Mouse (Mus musculus): ENCODE measurements around the gene Cachd1.

The Cachd1 gene

DNA sequence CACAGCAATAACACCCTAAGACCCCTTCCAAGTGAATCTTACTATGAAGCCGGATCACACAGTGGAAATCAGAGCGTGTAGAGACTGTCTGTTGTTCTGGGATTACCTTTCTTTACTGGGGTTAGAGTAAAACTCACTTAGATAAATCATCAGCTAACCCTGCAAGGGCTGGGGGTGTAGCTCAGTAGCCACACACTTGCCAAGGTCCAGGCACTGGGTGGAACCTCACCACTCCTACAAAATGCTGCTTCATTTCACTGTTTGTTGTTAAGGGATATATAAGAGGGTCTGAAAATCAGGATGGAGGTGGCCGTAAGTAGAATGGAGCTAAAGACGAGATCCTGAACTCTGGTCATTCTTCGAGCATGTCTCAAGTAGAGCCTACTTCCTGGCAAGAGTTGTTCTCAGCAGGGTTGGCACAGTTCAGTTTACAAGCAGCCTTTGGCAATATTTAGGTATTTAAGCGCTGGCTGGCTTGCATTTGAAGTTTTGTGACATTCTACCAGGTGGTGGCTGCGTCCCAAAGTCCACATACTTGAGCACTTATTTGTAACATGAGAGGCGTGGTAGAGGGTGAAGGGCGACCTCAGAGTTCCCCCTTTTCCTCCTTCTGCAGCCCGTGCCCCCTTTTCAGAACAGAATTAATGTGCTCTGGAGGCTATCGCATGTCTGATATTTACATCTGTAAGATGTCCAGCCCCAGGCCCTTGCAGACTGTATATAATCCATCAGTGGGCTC lies 146.5 kb downstream of the Cachd1 start:
- no peak for DNase-seq (ENCODE audit: low spot score)

DNA sequence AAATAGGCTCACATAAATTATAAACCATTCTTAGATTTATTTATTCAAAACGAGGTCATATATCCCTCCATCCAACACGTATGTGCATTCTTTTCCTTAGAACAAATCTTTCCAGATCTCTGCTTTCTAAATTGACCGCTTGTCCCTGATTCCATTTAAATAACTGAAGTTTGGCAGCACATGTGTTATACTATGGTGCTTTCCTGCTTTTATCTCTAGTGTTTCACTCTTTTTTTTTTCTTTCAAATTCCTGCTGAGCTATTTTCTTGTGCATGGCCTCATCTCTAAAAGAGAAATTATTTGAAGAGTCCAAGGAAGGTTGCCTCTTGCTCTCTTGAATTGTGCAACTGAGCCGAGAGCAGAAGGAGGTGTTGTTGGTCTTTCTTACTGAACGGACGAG lies 147.1 kb downstream of the Cachd1 start:
- no peak for DNase-seq (ENCODE audit: low spot score)

DNA sequence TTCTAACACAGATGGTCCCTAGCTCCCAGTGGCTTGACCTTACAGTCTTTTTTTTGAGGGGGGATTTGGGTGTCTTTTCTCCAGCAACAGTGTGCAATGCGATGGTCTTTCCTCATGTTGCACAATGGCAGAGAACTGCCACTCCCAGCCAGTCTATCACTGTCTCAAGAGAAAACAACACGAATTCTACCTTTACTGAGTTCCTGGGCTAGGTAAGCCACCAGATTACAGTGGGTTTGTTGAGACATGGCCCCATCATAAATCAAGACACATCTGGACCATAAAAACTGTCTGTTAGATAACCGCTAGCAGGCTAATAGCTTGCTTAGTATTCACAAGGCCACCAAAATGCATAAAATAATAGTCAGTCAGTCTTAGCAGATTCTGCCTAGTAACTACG lies 147.8 kb downstream of the Cachd1 start:
- no peak for DNase-seq (ENCODE audit: low spot score)

DNA sequence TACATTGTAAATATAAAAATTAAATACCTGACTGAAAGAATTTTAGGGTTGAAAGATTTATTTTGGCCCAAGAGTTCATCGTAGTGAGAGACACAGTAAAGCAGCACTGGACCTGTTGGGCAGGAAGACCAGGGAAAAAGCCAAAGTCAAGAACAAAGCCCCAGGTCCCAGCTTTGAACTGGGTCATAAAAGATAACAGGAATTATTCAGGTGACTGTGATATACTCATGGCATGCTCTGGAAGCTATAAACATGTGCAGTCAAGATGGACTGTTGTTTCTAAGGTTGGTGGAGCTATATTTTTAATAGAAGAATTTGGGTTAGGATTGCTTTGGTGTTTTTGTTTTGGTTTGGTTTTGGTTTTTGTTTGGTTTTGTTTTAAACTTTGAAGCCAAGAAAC lies 148.7 kb downstream of the Cachd1 start:
- DNase-seq (ENCODE audit: low spot score) = no peak

DNA sequence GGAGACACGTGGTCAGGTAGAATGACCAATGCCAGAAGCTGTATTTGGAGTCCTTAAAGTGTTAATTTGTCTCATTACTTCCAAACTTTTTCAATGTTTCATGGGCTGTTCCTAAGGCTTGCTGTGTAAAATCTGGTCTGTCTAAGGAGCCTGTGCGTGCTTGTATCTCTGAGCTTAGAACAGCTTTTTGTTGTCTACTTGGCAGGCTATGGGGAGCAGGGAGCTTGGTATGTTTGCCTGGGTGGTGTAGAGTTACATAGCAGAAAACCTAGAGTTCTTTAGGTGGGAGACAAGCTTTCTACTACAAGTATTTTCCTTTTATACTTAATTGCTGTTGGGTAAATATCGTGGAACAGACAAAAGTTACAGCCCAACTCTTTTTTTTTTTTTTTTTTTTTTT lies 150.1 kb downstream of the Cachd1 start:
- DNase-seq (ENCODE audit: low spot score) = no peak

DNA sequence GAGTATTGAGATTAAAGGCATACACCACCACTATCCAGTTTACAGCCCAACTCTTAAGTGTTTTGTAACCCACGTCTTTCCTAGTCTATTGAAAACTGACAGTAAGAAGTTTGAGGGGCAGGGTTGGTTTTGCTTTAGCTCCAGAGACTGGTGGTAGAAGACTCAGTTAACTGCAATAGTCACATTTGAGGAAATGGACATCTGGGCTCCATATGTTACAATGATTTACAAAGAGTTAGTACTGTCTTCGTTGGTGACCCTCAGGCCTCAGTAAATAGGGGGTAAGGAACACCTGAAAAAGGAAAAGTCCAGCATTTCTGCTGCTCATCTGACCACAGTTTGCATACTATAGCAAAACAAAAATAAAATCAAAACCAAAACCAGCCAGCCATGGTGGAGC lies 150.6 kb downstream of the Cachd1 start:
- DNase-seq (ENCODE audit: low spot score) = no peak

DNA sequence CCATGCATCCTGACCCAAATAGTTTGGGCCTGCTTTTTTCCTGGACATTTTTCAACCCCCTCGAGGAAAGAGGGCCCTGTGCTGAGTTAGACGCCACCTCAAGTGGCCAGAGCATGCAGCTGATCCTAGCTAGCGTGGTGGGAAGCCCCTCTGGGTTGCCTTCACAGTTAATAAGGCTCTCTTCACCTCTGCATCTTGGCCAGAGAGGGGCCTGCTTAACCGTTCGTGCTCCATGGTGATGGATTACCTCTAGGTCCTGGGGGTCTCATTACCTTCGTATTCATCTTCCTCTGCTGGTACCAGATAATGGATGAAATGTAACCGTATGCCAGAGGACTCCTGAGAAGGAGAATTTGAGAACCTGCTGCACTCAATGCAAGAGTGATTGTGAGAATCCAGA lies 167.2 kb downstream of the Cachd1 start:
- DNase-seq (ENCODE audit: low spot score) = no peak

DNA sequence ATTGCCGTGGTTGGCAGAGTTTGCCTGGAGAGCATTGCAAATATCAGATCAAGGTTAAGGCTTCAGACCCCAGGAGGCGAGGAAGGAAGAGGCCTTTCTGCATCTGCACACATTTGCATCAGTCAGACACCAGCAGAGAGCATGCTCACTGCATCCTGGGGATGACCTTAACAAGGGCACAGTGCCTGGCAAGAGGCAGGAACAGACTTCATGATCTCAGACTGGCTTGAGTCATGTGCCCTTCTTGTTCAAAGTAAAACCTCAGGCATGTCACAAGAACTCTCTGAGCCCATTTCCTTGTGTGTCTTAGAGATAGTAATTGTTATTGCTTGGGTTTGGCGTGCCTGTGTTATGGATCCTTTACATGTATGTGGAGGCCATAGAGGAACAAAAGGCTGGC lies 167.8 kb downstream of the Cachd1 start:
- no peak for DNase-seq (ENCODE audit: low spot score)

DNA sequence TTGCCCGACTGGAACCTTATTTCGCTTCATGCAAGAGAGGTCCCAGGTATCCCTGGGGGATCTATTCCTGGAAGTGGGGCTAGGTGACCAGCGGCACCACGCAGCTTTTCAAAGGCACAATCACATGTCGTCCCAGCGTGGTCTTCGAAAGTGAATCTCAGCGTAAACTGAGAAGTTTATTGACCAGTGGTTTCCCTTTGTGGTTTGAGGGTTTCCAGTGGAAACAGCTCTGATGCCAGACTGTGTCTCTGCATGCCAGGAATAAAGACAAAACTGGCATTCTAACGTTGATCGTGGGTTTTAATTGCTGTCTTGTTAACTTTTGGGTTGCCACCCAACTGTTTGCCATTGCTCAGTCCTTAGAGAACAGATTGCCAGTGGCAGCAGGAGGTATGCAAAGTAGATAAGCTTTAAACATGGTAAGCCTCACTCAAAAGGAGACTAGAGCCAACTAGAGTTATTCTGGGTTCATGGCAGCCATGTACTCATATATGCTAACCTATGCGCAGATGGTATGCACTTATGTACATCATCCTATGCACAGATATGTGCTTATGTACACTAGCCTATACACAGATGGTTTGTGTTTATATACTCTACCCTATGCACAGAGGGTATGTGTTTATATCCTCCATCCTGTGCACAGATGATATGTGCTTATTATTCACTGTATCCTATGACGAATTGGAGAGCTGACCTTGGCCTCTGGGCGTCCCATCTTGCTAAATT lies 168.9 kb downstream of the Cachd1 start:
- DNase-seq (ENCODE audit: low spot score) = no peak

DNA sequence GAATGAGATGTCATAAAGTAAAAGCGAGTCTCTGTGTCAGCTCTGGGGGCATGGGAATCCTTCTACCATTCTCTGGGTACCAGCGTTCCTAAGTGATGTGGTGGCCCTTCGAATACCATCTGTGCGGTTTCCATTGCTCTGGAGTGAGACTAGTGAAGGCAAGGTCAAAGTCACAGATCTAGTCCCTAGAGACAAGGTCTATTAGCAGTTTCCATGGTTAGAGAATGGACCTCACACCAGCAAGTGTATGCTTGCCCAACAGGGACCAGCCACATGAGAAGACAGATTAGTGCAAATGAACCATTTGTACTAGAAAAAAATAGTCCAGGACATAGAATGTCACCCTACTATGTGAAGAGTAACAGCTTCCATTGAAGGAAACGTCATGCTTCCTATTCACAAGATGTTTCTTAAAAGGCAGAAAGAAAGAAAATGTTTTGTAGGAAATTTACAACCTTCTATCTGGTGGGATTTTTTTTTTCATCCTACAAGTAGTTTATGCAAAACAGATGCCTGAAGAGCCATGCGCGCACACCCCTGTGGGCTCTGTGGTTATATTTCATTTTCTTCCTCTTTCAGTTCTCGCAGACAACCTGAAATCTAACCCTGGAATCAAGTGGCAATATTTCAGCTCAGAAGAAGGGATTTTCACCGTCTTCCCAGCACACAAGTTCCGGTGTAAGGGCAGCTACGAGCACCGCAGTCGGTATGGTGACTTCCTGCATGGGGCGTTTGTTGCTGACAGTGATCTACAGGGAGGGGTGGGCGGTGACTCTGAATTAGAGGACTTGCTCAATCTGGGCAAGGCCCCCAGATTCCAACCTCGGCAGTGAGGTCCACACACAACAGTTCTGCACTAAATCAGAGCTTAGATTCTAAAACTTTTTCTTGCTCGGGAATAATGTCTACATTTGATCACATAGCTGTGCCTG lies 172.3 kb downstream of the Cachd1 start:
- no peak for DNase-seq (ENCODE audit: low spot score)

DNA sequence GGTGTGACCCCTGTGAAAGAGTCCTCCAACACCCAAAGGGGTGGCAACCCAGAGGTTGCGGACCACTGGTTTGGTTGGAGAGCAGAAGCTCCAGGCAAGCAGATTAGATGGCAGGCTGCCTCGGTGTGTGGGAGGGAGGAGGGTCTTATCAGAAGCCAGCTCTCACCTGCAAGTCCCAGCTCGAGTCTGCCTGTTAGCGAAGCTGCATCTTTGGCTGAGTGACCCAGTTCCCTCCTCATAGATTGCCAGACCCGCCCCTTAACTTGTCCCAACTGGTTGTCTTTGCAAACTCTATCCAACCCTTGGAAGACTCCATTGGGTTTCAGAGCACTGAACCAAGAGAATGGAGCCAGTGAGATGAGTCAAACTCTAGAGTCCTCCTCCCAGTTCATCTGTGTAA lies 173.8 kb downstream of the Cachd1 start:
- no peak for DNase-seq (ENCODE audit: low spot score)

DNA sequence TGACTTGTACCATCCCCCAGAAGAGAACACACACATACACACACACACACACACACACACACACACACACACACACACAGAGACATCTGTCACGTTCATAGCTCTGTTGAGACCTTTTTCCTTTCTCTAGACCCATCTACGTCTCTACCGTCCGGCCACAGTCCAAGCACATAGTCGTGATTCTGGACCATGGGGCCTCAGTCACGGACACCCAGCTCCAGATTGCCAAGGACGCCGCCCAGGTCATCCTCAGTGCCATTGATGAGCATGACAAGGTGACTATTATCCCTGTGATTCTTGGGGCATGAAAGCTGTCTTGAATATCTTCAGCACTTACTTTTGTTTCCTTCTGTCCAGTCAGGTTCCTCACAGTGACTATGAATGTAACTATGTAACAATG lies 175.4 kb downstream of the Cachd1 start:
- no peak for DNase-seq (ENCODE audit: low spot score)

DNA sequence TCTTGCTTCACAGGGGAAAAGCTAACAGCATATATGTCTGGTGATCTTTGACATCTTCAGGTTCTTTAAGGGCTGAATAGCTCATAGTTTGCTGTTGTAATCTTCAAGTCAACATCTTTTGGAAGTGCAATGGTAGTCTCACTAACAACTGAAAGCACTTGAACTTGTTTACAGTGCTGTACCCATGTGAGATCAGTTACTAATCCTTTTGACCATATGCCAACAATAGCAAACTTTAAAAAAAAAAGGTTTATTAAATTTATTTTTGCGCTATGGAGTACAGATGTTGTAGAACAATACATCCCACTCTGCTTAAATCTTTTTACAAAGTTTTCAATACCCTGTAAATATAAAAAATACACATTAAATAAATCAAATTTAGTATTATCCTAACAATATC lies 186.9 kb downstream of the Cachd1 start:
- DNase-seq (ENCODE audit: low spot score) = no peak

DNA sequence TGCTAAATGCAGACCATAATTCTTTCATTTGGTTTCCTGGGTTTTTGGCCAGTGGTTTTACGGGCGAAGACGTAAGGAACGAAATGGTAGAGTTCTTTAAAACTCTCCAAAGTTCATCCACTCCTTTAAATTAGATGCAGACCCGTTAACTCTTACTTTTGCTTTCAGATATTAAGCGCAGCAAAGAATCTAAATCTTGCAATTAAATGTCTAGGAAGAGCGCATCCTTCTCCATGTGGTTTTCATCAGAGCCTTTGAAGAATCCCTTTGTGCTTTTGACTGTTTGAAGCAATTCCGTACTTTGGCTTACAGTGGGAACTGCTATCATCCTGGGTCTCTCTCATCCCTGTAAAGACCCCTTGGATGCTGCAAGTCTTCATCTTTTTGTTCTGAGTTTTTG lies 187.3 kb downstream of the Cachd1 start:
- no peak for DNase-seq (ENCODE audit: low spot score)

DNA sequence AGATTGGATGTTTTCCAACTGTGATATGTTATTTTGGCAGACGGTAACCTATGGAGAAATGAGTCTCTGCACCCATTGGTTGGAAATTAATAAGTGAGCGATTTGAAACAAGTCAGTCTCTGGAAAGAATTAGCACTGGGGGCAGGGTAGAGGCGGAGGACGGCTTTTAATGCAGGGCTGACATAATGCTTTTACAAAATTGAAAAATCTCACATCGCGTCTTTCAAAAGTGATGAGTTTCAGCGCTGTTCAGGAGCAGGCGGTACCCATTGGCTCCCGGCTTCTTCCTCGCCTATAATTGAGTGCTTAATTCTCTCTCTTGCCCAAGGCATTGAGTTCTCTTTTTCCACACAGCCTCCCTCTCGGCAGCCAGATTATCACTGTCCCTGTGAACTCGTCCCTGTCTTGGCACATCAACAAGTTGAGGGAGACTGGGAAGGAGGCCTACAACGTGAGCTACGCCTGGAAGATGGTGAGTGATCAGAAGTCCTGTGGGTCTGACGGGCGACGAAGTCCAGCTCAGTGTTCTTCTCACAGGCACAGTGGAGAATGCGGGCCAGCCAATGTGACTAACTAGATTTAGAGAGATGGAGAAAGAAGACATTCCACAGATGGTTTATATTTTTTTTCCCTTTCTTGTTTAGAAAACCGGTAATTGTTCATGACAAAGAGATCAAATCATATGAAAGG lies 191.4 kb downstream of the Cachd1 start:
- DNase-seq (ENCODE audit: low spot score) = no peak

DNA sequence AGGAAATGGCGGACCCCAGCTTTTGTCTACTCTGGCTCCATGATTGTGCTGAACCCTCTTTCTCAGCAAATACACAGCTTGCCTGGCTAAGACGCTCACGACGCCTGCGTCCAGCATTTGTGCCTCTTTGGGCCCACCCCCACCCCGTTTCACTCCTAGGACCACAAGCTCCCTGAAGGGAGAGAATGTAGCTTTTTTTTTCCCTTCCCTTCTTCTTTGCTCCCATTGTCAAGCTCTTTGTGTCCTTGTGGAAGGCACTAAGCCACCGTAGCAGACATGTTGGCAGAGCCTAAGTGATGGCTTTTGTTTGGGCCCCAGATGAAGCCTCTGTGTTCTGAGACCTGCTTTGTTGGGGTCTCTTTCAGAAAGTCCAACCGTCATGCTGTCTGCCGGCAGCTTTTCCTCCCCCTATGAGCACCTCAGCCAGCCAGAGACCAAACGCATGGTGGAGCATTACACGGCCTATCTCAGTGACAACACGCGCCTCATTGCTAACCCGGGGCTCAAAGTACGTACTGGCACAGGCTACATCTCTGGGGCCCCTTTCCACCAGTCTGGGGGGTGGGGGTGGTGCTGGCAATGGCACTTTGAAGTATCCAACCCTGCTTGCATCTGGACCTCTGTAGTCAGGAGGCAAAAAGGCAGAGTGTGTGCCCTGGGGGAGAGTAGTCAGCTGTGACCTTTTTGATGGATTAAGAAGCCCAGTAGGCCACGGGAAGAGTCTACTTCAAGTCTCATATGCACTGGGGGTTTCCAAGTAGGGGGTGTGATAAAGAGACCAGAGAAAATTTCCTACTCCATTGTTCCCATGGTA lies 197.4 kb downstream of the Cachd1 start:
- no peak for DNase-seq (ENCODE audit: low spot score)

DNA sequence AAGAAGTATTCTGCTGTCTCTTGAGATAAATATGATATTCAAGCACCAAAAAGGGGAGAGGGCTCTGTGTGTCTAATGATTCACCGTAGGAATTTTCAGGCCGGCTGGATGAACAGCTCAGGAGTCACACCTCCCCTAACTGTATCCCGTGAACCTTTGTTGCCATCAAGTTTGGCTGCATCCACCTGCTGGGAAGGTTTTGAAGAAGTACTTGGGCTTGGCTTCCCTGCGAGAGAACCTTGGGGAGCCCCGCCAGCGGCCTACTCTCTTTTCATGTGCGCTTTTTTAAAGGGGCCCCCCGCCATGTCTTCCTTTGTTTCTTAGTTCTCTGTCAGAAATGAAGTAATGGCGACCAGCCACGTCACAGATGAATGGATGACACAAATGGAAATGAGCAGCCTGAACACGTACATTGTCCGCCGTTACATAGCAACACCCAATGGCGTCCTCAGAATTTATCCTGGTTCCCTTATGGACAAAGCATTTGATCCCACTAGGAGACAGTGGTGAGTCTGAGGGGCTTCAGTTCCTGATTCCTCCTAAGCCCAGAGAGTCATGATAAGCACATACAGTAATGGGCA lies 198.1 kb downstream of the Cachd1 start:
- DNase-seq (ENCODE audit: low spot score) = no peak

DNA sequence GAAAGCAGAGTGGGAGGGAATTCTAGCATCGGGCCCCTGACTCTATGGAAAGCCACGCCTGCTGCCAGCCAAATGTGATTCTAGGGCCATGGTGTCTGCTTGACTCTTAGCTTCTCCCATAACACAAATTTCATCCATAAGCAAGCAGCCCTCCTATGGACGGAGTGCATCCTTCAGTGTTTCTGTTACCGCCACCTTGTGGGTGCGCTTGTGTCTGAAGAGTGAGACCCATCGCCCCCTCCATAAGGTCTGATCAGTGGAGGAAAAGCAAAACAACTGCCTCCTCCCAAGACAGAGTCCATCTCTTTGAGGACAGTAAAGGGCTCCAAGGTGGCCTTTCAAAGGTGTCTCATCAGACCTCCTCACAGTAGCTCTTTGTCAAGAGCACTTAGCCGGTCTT lies 201.0 kb downstream of the Cachd1 start:
- no peak for DNase-seq (ENCODE audit: low spot score)

DNA sequence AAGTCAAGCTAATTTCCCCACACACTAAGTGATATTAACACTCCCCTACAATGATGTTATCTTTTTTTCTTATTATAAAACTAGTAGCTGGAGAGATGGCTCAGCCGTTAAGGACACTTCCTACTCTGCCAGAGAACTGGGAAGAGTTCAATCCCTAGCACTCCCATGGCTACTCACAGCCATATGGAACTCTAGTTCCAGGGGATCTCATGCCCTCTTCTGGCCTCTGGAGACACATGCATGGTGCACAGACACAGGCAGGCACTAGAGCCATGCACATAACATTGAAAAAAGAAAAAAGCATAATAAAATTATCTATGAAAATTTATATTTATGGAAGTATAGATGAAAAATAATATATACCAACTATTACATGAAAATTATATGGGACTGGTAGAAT lies 210.7 kb downstream of the Cachd1 start:
- no peak for DNase-seq (ENCODE audit: low spot score)

DNA sequence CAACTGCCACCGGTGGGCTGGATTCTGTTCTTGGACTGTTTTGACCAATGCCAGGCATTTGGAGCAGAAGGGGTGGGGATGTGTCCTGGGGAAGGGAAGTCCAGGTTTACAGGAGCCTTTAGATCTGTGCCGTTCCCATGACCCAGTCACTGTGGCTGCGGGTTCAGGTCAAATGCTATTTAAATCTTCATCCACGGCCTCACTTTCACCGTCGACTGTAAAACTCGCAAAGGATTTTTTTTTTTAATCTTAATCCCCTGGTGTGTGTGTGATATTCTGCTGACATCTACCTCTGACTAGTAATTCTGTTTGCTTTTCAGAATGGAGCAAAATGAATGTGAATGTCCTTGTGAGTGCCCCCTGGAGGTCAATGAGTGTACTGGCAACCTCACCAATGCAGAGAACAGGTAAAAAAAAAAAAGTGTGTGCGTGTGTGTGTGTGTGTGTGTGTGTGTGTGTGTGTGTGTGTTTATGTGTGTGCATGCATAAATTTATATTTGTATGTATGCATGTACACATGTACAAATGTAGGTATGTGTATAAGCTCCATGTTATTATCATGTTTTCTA lies 211.8 kb downstream of the Cachd1 start:
- no peak for DNase-seq (ENCODE audit: low spot score)

DNA sequence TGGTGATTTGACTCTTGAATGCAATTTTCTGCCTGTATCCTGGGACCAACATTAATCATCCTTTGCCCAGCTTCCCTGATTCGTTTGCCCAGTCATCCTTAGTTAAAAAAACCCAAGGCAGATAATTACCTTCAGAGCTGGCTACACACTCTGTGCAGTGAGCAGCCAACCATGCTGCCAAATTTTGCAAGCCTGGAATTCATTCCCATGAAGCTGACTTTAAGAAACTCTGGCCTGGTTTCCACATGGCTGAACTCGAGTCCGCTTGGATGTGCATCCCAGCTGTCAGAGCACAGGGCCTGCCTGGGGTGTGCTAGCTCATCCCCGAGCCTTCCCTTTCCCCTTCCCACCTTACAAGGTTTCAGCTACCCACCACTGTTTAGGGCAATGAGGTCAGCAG lies 214.5 kb downstream of the Cachd1 start:
- DNase-seq (ENCODE audit: low spot score) = no peak

All from urinary bladder, postnatal 10 days (tissue).